Mouse (Mus musculus): ENCODE measurements around the gene Bik. TPM values are rescaled to one million over a fixed set of nuclear protein-coding genes. Genes with fewer than 3 reads are reported as not detected.

The Bik gene
- polyA plus RNA-seq, 1 experiment: 6.6 TPM

GRCm38 (mm10) chr15:83539905-83540304, 13.2 kb downstream of the Bik start:
- no peak for DNase-seq (ENCODE audit: low read depth, low spot score)

GRCm38 (mm10) chr15:83541647-83542287, 15.1 kb downstream of the Bik start:
- WGBS: 66% methylated on average over 9 of the region's 9 CpGs
- DNase-seq (ENCODE audit: low read depth, low spot score): no peak

More at GRCm38 (mm10) chr15:83539905-83540304, 13.2 kb downstream of the Bik start:
- WGBS: 46% methylated on average over 4 of the region's 4 CpGs

GRCm38 (mm10) chr15:83546029-83546428, 19.4 kb downstream of the Bik start:
- DNase-seq (ENCODE audit: low read depth, low spot score): no peak
- 88% methylated on average over 7 of the region's 7 CpGs for WGBS

GRCm38 (mm10) chr15:83547144-83547543, 20.5 kb downstream of the Bik start:
- WGBS: 93% methylated on average over 8 of the region's 8 CpGs
- DNase-seq (ENCODE audit: low read depth, low spot score): no peak

- 85% methylated on average over 2 of the region's 2 CpGs for WGBS
- no peak for DNase-seq (ENCODE audit: low read depth, low spot score)
Measured at GRCm38 (mm10) chr15:83550137-83550536, 23.5 kb downstream of the Bik start.

GRCm38 (mm10) chr15:83553831-83554230, 27.2 kb downstream of the Bik start:
- DNase-seq (ENCODE audit: low read depth, low spot score): no peak

GRCm38 (mm10) chr15:83555161-83555974, 28.7 kb downstream of the Bik start:
- WGBS: under 1% methylated on average over 74 of the region's 74 CpGs
- peak; percentile 61 for DNase-seq (ENCODE audit: low read depth, low spot score)

- 68% methylated on average over 5 of the region's 5 CpGs for WGBS
- no peak for DNase-seq (ENCODE audit: low read depth, low spot score)
Measured at GRCm38 (mm10) chr15:83560941-83561477, 34.3 kb downstream of the Bik start.

- DNase-seq (ENCODE audit: low read depth, low spot score): peak; percentile 50
- WGBS: 26% methylated on average over 15 of the region's 15 CpGs
Measured at GRCm38 (mm10) chr15:83562626-83563270, 36.1 kb downstream of the Bik start.

GRCm38 (mm10) chr15:83563327-83563856, 36.7 kb downstream of the Bik start, which contains the start of the genes Tspo and Mcat:
TSS of gene Tspo (plus strand) at chr15:83563592.
TSS of gene Mcat (minus strand) at chr15:83563787.
- DNase-seq (ENCODE audit: low read depth, low spot score): peak; percentile 47
- under 1% methylated on average over 28 of the region's 28 CpGs for WGBS

- WGBS: 1% methylated on average over 27 of the region's 27 CpGs
- peak; percentile 46 for DNase-seq (ENCODE audit: low read depth, low spot score)
Measured at GRCm38 (mm10) chr15:83563857-83564651, 37.4 kb downstream of the Bik start.

GRCm38 (mm10) chr15:83565434-83565833, 38.8 kb downstream of the Bik start:
- peak; percentile 36 for DNase-seq (ENCODE audit: low read depth, low spot score)

GRCm38 (mm10) chr15:83566006-83566405, 39.3 kb downstream of the Bik start:
- no peak for DNase-seq (ENCODE audit: low read depth, low spot score)
- 58% methylated on average over 5 of the region's 5 CpGs for WGBS

More at GRCm38 (mm10) chr15:83565434-83565833, 38.8 kb downstream of the Bik start:
- 54% methylated on average over 3 of the region's 3 CpGs for WGBS

GRCm38 (mm10) chr15:83567728-83568127, 41.1 kb downstream of the Bik start:
- DNase-seq (ENCODE audit: low read depth, low spot score): no peak
- WGBS: 92% methylated on average over 3 of the region's 3 CpGs

GRCm38 (mm10) chr15:83568544-83568943, 41.9 kb downstream of the Bik start:
- no peak for DNase-seq (ENCODE audit: low read depth, low spot score)
- 92% methylated on average over 5 of the region's 5 CpGs for WGBS

GRCm38 (mm10) chr15:83569682-83570081, 43.0 kb downstream of the Bik start:
- WGBS: 75% methylated on average over 11 of the region's 11 CpGs
- DNase-seq (ENCODE audit: low read depth, low spot score): no peak

- 59% methylated on average over 2 of the region's 2 CpGs for WGBS
- no peak for DNase-seq (ENCODE audit: low read depth, low spot score)
Measured at GRCm38 (mm10) chr15:83570641-83571040, 44.0 kb downstream of the Bik start.

GRCm38 (mm10) chr15:83571636-83572035, 45.0 kb downstream of the Bik start:
- WGBS: 74% methylated on average over 5 of the region's 5 CpGs
- no peak for DNase-seq (ENCODE audit: low read depth, low spot score)

- 73% methylated on average over 4 of the region's 4 CpGs for WGBS
- no peak for DNase-seq (ENCODE audit: low read depth, low spot score)
Measured at GRCm38 (mm10) chr15:83572132-83572531, 45.5 kb downstream of the Bik start.
